Mouse (Mus musculus) myocyte (in vitro differentiated cells): ENCODE results near the gene Gtf2a1.

Experiments used
- E2F4 ChIP-seq: IDR thresholded peaks from one replicate; pipeline ENCODE4 v1.6.1; 2011; ENCODE audit warnings: mild to moderate bottlenecking, control low read depth, moderate library complexity; ENCODE audit not compliant: insufficient read depth
- MAX ChIP-seq: IDR thresholded peaks from one replicate; pipeline ENCODE4 v1.6.1; 2011; ENCODE audit warnings: low read depth, mild to moderate bottlenecking, control low read depth
- MYOD1 ChIP-seq, 3 experiments: IDR thresholded peaks; one replicate each; pipeline ENCODE4 v1.6.1; 2011; ENCODE audit warnings: control low read depth in 2 of 3, low read depth in 2 of 3, mild to moderate bottlenecking in 2 of 3, moderate library complexity in 1 of 3; ENCODE audit not compliant: insufficient read length in 2 of 3, control insufficient read depth in 1 of 3
- POLR2A ChIP-seq: IDR thresholded peaks from one replicate; pipeline ENCODE4 v1.6.1; 2011; ENCODE audit warnings: low read depth, mild to moderate bottlenecking, control low read depth, moderate library complexity; ENCODE audit not compliant: insufficient read length
- POLR2AphosphoS2 ChIP-seq: IDR thresholded peaks from one replicate; pipeline ENCODE4 v1.6.1; 2011; ENCODE audit warnings: low read depth, control low read depth; ENCODE audit not compliant: insufficient read length
- TCF12 ChIP-seq: IDR thresholded peaks from one replicate; pipeline ENCODE4 v1.6.1; 2011; ENCODE audit warnings: mild to moderate bottlenecking, control low read depth; ENCODE audit not compliant: poor library complexity, insufficient read depth, severe bottlenecking
- USF1 ChIP-seq: IDR thresholded peaks from one replicate; pipeline ENCODE4 v1.6.1; 2011; ENCODE audit warnings: low read depth, mild to moderate bottlenecking, control low read depth, moderate library complexity

DNA sequence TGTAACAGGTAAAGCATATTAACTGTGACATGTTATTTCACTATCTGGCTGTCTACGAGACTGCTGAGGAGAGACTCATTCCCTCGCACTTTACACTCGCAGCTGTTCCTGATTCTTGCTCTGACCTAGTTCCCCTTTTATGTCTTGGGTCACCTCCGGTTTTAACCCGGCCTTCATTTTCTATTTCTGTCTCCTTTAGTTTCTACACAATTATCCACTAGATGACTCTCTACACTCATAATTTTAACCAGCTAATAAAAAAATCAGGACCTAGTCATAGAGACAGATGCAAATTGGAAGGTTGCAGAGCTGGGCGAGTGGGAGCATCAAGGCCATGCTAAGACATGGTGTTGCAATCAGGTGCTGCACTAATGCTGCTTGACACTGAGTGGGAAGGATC is 55.8 kb downstream of the Gtf2a1 start:
- no peak for TF ChIP-seq USF1
- TF ChIP-seq POLR2AphosphoS2: no peak
- TF ChIP-seq POLR2A: no peak
- TF ChIP-seq MAX: no peak
- no peak for TF ChIP-seq E2F4
- TF ChIP-seq MYOD1 (IDR thresholded peaks at IDR 0.05; ENCODE audit: control insufficient read depth in 1 of 3, insufficient read length in 2 of 3, low read depth in 2 of 3): no peak
- TF ChIP-seq TCF12: no peak
